Mouse (Mus musculus) lung, postnatal 0 days (tissue): Measurements from ENCODE around the gene Plekhm3. TPM values are rescaled to one million over a fixed set of nuclear protein-coding genes. Genes with fewer than 3 reads are reported as not detected.

Experiments
- ATAC-seq: fragments of 200-750 bp; cut with Nextera tagmentation; 2 replicates; pipeline ENCODE4 v1.8.0; 2017; ENCODE audit warnings: moderate library complexity
- DNase-seq: peaks from one replicate; pipeline ENCODE4 v3.0.0-alpha.2; 2016; ENCODE audit warnings: low spot score
- H3K27ac ChIP-seq: fragments of 300-500 bp; sonication (generic); 2 replicates; pipeline ENCODE4 v1.5.1; 2014; ENCODE audit warnings: antibody characterized with exemption, mild to moderate bottlenecking, low read length, mixed read lengths
- H3K27me3 ChIP-seq: fragments of 300-500 bp; sonication (generic); replicated peaks from 2 replicates; pipeline ENCODE4 v1.6.1; 2014; ENCODE audit warnings: low read length, mixed read lengths; ENCODE audit not compliant: insufficient read depth
- H3K36me3 ChIP-seq: fragments of 300-500 bp; sonication (generic); 2 replicates; pipeline ENCODE4 v1.6.1; 2014; ENCODE audit warnings: low read length, mixed read lengths; ENCODE audit not compliant: insufficient read depth
- H3K4me1 ChIP-seq: fragments of 300-500 bp; sonication (generic); 2 replicates; pipeline ENCODE4 v1.6.1; 2014; ENCODE audit warnings: antibody characterized with exemption, low read depth, low read length, mixed read lengths; ENCODE audit not compliant: insufficient read depth
- H3K4me2 ChIP-seq: fragments of 300-500 bp; sonication (generic); replicated peaks from 2 replicates; pipeline ENCODE4 v1.6.1; 2014; ENCODE audit warnings: low read depth, mild to moderate bottlenecking, low read length, moderate library complexity, mixed read lengths
- H3K4me3 ChIP-seq: fragments of 300-500 bp; sonication (generic); 2 replicates; pipeline ENCODE4 v1.5.1; 2014; ENCODE audit warnings: low read depth, low read length
- H3K9ac ChIP-seq: fragments of 300-500 bp; sonication (generic); replicated peaks from 2 replicates; pipeline ENCODE4 v1.6.1; 2014; ENCODE audit warnings: low read depth, mild to moderate bottlenecking
- H3K9me3 ChIP-seq: fragments of 300-500 bp; sonication (generic); 2 replicates; pipeline ENCODE4 v1.6.1; 2016; ENCODE audit warnings: low read length, mixed read lengths
- CTCF ChIP-seq: IDR thresholded peaks from 2 replicates; pipeline ENCODE4 v1.5.1; 2016; ENCODE audit warnings: antibody characterized with exemption, mild to moderate bottlenecking
- EP300 ChIP-seq: IDR thresholded peaks from 2 replicates; pipeline ENCODE4 v1.6.1; 2016; ENCODE audit warnings: antibody characterized with exemption, mild to moderate bottlenecking, control low read depth
- WGBS: fragments of 180-500 bp; shearing (Covaris S2); extraction: QIAGEN DNeasy Blood & Tissue Kit; methylation state at CpG from one replicate; pipeline ENCODE4 v1.1.7; 2014; 5-methylcytosine and 5-hydroxymethylcytosine counted together
- polyA plus RNA-seq: library from polyadenylated mRNA; unstranded; fragments of >200 nt; fragmentation: Nextera tagmentation; extraction: Ambion mirVana; gene quantifications from 2 replicates; pipeline ENCODE4 v1.2.1, GENCODE M21; 2015

The Plekhm3 gene
- polyA plus RNA-seq, 1 experiment from 2014 or later = 4.7 TPM

DNA sequence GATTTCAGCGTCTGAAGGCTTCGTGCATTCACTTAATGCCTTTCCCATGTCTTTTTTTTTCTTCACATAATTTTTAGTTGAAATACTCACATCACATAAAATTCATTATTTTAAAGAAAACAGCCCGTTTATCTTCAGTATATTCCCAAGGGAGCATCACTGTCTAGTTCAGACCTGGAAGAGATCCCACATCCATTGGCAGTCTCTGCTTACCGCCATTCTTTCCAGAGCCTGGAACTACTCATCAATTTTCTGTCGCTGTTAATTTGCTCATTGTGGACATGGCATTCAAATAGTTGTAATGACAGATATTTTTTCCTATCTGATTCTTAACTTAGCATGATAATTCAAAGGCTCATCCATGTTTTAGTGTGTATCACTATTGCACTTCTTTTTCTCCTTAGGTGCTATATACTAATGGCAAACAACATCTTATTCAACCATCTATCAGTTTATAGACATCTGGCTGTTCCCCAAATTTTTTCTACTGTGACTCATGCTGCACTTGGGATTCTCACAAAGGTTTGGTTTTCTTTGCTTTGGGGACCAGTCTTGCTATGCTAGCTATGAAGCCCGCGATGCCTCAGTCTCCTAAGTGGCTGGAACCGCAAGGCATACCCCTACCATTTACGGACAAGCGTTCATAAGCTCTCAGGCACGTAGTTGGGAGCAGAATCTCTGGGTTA, 96.2 kb downstream of the Plekhm3 start:
- no peaks in the 10 kb centered on the region for H3K27me3 ChIP-seq
- no peaks in the 10 kb centered on the region for H3K9me3 ChIP-seq
- H3K36me3 ChIP-seq = no peaks in the 10 kb centered on the region
- H3K4me2 ChIP-seq = no peak overlapping the region
- TF ChIP-seq EP300 (no peak), CTCF (no peak)
- no peak overlapping the region for H3K9ac ChIP-seq
- no peaks in the 10 kb centered on the region for H3K4me1 ChIP-seq
- 55% methylated on average over 11 of the region's 11 CpGs for WGBS
- ATAC-seq (no peak), DNase-seq (no peak)
- H3K27ac ChIP-seq = no peak overlapping the region
- H3K4me3 ChIP-seq = no peak overlapping the region

DNA sequence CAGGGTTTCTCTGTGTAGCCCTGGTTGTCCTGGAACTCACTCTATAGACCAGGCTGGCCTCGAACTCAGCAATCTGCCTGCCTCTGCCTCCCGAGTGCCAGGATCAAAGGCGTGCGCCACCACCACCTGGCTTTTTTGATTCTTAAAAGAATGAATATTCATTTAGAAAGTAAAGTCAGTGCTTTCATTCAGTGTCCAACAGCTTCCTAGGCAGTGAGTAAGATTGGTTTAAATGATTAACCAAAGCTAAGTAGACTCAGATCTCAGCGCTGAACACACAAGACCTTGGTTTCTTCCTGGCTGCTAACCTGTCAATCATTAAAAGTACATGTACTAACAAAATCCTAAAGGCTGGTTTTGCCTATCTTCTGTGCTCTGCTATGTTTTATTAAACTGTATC, 96.8 kb downstream of the Plekhm3 start:
- Histone ChIP-seq H3K27ac (no peak overlapping the region), H3K4me2 (no peak overlapping the region), H3K36me3 (no peaks in the 10 kb centered on the region), H3K27me3 (no peaks in the 10 kb centered on the region), H3K9me3 (no peaks in the 10 kb centered on the region), H3K9ac (no peak overlapping the region), H3K4me3 (no peak overlapping the region), H3K4me1 (no peaks in the 10 kb centered on the region)
- TF ChIP-seq CTCF = no peak
- TF ChIP-seq EP300 = no peak
- DNase-seq = peak; percentile 63
- WGBS = 77% methylated on average over 5 of the region's 5 CpGs
- ATAC-seq = peak; percentile 40; the same call in 1 of the 2 replicates

DNA sequence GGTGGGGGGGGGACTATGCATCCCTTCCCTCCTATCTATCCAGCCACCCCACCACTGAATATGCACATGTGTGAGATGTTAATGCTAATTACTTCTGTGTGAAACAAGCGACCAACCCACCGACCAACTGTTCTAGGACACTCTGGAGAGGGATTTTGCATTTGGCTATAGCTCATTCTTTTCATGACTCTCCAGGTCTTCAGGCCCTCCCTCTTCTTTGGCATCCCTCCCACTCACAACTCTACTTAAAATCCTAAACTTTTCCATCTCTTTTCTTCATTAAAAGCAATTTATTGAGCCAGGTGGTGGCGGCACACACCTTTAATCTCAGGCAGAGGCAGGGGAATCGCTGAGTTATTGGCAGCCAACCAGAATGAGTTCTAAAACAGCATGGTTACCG, 101.8 kb downstream of the Plekhm3 start:
- DNase-seq (no peak), ATAC-seq (no peak)
- no peaks in the 10 kb centered on the region for H3K4me1 ChIP-seq
- TF ChIP-seq CTCF = no peak
- TF ChIP-seq EP300 = no peak
- H3K4me3 ChIP-seq = no peak overlapping the region
- H3K4me2 ChIP-seq = no peak overlapping the region
- WGBS = 56% methylated on average over 5 of the region's 5 CpGs
- H3K9ac ChIP-seq = no peak overlapping the region
- no peak overlapping the region for H3K27ac ChIP-seq
- H3K9me3 ChIP-seq = no peaks in the 10 kb centered on the region
- H3K36me3 ChIP-seq = no peaks in the 10 kb centered on the region
- H3K27me3 ChIP-seq = no peaks in the 10 kb centered on the region

GRCm38 (mm10) chr1:64853738-64854730, 102.6 kb downstream of the Plekhm3 start:
- DNase-seq (peak; percentile 48), ATAC-seq (peak; percentile 84)
- Histone ChIP-seq H3K9ac (no peak overlapping the region), H3K4me1 (no peaks in the 10 kb centered on the region), H3K27ac (peak overlapping the region; percentile 54; the same call in 1 of the 2 replicates), H3K36me3 (no peaks in the 10 kb centered on the region), H3K4me3 (no peak overlapping the region), H3K4me2 (no peak overlapping the region), H3K27me3 (no peaks in the 10 kb centered on the region), H3K9me3 (no peaks in the 10 kb centered on the region)
- WGBS = 53% methylated on average over 5 of the region's 5 CpGs
- TF ChIP-seq CTCF = no peak
- peak; percentile 79 for TF ChIP-seq EP300

- TF ChIP-seq EP300 (no peak), CTCF (no peak)
- no peaks in the 10 kb centered on the region for H3K36me3 ChIP-seq
- no peak overlapping the region for H3K9ac ChIP-seq
- 0 out of 2 replicates have a peak overlapping the region, but pooled peaks have one; percentile 54 for H3K27ac ChIP-seq
- no peaks in the 10 kb centered on the region for H3K27me3 ChIP-seq
- H3K9me3 ChIP-seq = no peaks in the 10 kb centered on the region
- 90% methylated on average over 2 of the region's 2 CpGs for WGBS
- no peak overlapping the region for H3K4me3 ChIP-seq
- no peak for ATAC-seq
- no peaks in the 10 kb centered on the region for H3K4me1 ChIP-seq
- DNase-seq = no peak
- no peak overlapping the region for H3K4me2 ChIP-seq
Observed at GRCm38 (mm10) chr1:64853244-64853643, 103.4 kb downstream of the Plekhm3 start.

- H3K36me3 ChIP-seq = no peaks in the 10 kb centered on the region
- TF ChIP-seq EP300 = no peak
- TF ChIP-seq CTCF = no peak
- no peaks in the 10 kb centered on the region for H3K4me1 ChIP-seq
- H3K27ac ChIP-seq = no peak overlapping the region
- H3K4me2 ChIP-seq = no peak overlapping the region
- ATAC-seq (no peak), DNase-seq (no peak)
- H3K9ac ChIP-seq = no peak overlapping the region
- H3K9me3 ChIP-seq = no peaks in the 10 kb centered on the region
- no peaks in the 10 kb centered on the region for H3K27me3 ChIP-seq
- WGBS = 79% methylated on average over 2 of the region's 2 CpGs
- no peak overlapping the region for H3K4me3 ChIP-seq
Observed at GRCm38 (mm10) chr1:64852272-64852671, 104.4 kb downstream of the Plekhm3 start.
